Mouse (Mus musculus) neural tube, embryonic 13.5 days (tissue): ENCODE measurements around the gene Krt1. TPM values are rescaled to one million over a fixed set of nuclear protein-coding genes. Genes with fewer than 3 reads are reported as not detected.

Source experiments
- ATAC-seq: fragments of 200-750 bp; cut with Nextera tagmentation; 2 replicates; pipeline ENCODE4 v1.8.0; 2017; ENCODE audit warnings: low read depth, mild to moderate bottlenecking, moderate TSS enrichment, moderate library complexity
- H3K27ac ChIP-seq: fragments of 300-500 bp; sonication (generic); replicated peaks from 2 replicates; pipeline ENCODE4 v1.5.1; 2015; ENCODE audit warnings: moderate library complexity, mild to moderate bottlenecking, inconsistent platforms
- H3K27me3 ChIP-seq: fragments of 300-500 bp; sonication (generic); 2 replicates; pipeline ENCODE4 v1.6.1; 2015; ENCODE audit warnings: mild to moderate bottlenecking, inconsistent platforms
- H3K36me3 ChIP-seq: fragments of 300-500 bp; sonication (generic); 2 replicates; pipeline ENCODE4 v1.6.1; 2015; ENCODE audit warnings: mild to moderate bottlenecking, inconsistent platforms
- H3K4me1 ChIP-seq: fragments of 300-500 bp; sonication (generic); replicated peaks from 2 replicates; pipeline ENCODE4 v1.6.1; 2015; ENCODE audit warnings: inconsistent platforms
- H3K4me2 ChIP-seq: fragments of 300-500 bp; sonication (generic); 2 replicates; pipeline ENCODE4 v1.6.1; 2015; ENCODE audit warnings: inconsistent platforms, mild to moderate bottlenecking, moderate library complexity
- H3K4me3 ChIP-seq: fragments of 300-500 bp; sonication (generic); 2 replicates; pipeline ENCODE4 v1.5.1; 2015; ENCODE audit warnings: mild to moderate bottlenecking, inconsistent platforms
- H3K9ac ChIP-seq: fragments of 300-500 bp; sonication (generic); 2 replicates; pipeline ENCODE4 v1.6.1; 2015; ENCODE audit warnings: moderate library complexity, mild to moderate bottlenecking, inconsistent platforms
- H3K9me3 ChIP-seq: fragments of 300-500 bp; sonication (generic); 2 replicates; pipeline ENCODE4 v1.6.1; 2016; ENCODE audit warnings: inconsistent platforms
- WGBS: fragments of 180-500 bp; shearing (Covaris S2); methylation state at CpG from one replicate; pipeline ENCODE4 v1.1.7; 2015; 5-methylcytosine and 5-hydroxymethylcytosine counted together
- microRNA-seq: library from miRNA; unstranded; fragments of <30 nt; microRNA quantifications from one replicate; pipeline ENCODE4, GENCODE M21; 2016
- polyA plus RNA-seq: library from polyadenylated mRNA; unstranded; fragments of >200 nt; fragmentation: Nextera tagmentation; extraction: Ambion mirVana; gene quantifications from 2 replicates; pipeline ENCODE4 v1.2.1, GENCODE M21; 2015

Gene Krt1
- polyA plus RNA-seq, 1 experiment from 2014 or later: 7.0 TPM

- Histone ChIP-seq H3K4me2 (no peak within 1 kb of the TSS), H3K27ac (peak within 1 kb of the TSS; percentile 56), H3K4me1 (peaks cover 26% of the 10 kb centered on the region), H3K4me3 (no peak within 1 kb of the TSS), H3K9ac (no peak within 1 kb of the TSS), H3K27me3 (no peaks in the 10 kb centered on the region), H3K36me3 (no peaks in the 10 kb centered on the region), H3K9me3 (no peaks in the 10 kb centered on the region)
- WGBS: 53% methylated on average over 6 of the region's 6 CpGs
- no peak for ATAC-seq
Measured at GRCm38 (mm10) chr15:101802296-101802835, 48.2 kb downstream of the Krt1 start, which contains the start of gene Krt73. Gene Krt73 (minus strand): TSS chr15:101802346.

Small RNAs within 50 kb of the gene (microRNA-seq; reads per million reads assigned to microRNA genes)
- not detected for gene Gm44356

Other genes starting within 250 kb of the Krt1 start
- not detected in 2 replicates for gene Gm5414, start 222.6 kb downstream of the Krt1 start, polyA plus RNA-seq
- not detected in 2 replicates for gene Gm5478, start 203.4 kb downstream of the Krt1 start, polyA plus RNA-seq
- gene Krt6b, start 170.5 kb downstream of the Krt1 start, polyA plus RNA-seq: not detected in 2 replicates
- gene Krt6a, start 156.5 kb downstream of the Krt1 start, polyA plus RNA-seq: 0.12 TPM in 1 of 2 replicates, not detected in the other
- 1.1 and 4.4 TPM in 2 replicates for gene Krt5, start 137.9 kb downstream of the Krt1 start, polyA plus RNA-seq
- gene Krt71, start 107.7 kb downstream of the Krt1 start, polyA plus RNA-seq: 0.34 TPM in 1 of 2 replicates, not detected in the other
- not detected in 2 replicates for gene Krt72, start 64.3 kb downstream of the Krt1 start, polyA plus RNA-seq
- 0.43 and 0.44 TPM in 2 replicates for gene Krt73, start 48.4 kb downstream of the Krt1 start, polyA plus RNA-seq
- not detected in 2 replicates for gene Krt2, start 32.6 kb downstream of the Krt1 start, polyA plus RNA-seq
- 0.12 and 0.13 TPM in 2 replicates for gene Krt77, start 18.9 kb upstream of the Krt1 start, polyA plus RNA-seq
- gene Krt76, start 42.1 kb upstream of the Krt1 start, polyA plus RNA-seq: not detected in 2 replicates
- 0.11 TPM in 1 of 2 replicates, not detected in the other for gene Krt4, start 73.9 kb upstream of the Krt1 start, polyA plus RNA-seq
- 0.32 TPM in 2 replicates for gene Krt79, start 89.5 kb upstream of the Krt1 start, polyA plus RNA-seq
- not detected in 2 replicates for gene Krt78, start 103.5 kb upstream of the Krt1 start, polyA plus RNA-seq
- 0.82 and 4.3 TPM in 2 replicates for gene Krt8, start 153.7 kb upstream of the Krt1 start, polyA plus RNA-seq
- 1.4 and 3.8 TPM in 2 replicates for gene Krt18, start 177.4 kb upstream of the Krt1 start, polyA plus RNA-seq
- 81.2 and 90.3 TPM in 2 replicates for gene Eif4b, start 223.0 kb upstream of the Krt1 start, polyA plus RNA-seq
- gene Tns2, start 249.6 kb upstream of the Krt1 start, polyA plus RNA-seq: 10.5 and 15.9 TPM in 2 replicates